Mouse (Mus musculus) cortical plate, adult 2 months (tissue): ENCODE data around the gene Ifitm6.

ENCODE experiments used
- CTCF ChIP-seq: fragments of 200-500 bp; IDR thresholded peaks from 2 replicates; pipeline ENCODE4 v1.5.1; 2011; ENCODE audit warnings: mild to moderate bottlenecking, control low read depth, low read length; ENCODE audit not compliant: insufficient read depth; ENCODE audit errors: extremely low read depth
- POLR2A ChIP-seq: fragments of 200-500 bp; IDR thresholded peaks from 2 replicates; pipeline ENCODE4 v1.6.1; 2011; ENCODE audit warnings: mild to moderate bottlenecking, low read length, control low read depth; ENCODE audit not compliant: insufficient read depth; ENCODE audit errors: extremely low read depth

GRCm38 (mm10) chr7:141008938-141009660 lies 8.6 kb downstream of the Ifitm6 start:
- TF ChIP-seq POLR2A (no peak), CTCF (peak; percentile 64)
